Mouse (Mus musculus): ENCODE results near the gene B4galt4. TPM values are rescaled to one million over a fixed set of nuclear protein-coding genes. Genes with fewer than 3 reads are reported as not detected.
"Not testable (repeated sequence)": the region's sequence is repeated elsewhere in the genome, so short reads cannot be mapped to it uniquely, and the experiment has no call there.

Gene B4galt4
- polyA plus RNA-seq, 1 experiment, result 18.0 TPM

DNA sequence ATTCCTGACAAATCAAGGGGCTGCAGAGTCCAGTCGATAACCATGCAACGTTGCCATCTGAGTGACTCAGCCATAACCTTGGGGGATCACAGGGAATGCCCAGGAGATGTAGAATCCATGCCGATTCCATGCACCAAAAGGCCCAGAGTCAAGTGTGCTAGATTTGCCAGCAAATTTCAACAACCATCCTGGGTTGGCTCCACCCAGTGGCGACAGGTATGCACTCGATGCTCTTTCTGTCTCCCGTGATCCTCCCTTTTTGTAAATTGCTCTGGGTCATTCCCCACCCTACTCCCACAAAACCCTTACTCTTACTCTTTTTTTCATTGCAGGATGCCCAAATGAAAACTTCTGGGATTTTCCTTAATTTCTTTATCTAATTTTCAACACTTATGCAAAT is 34.3 kb downstream of the B4galt4 start:
- TF ChIP-seq CTCF (IDR thresholded peaks at IDR 0.05; ENCODE audit: insufficient read depth, low read length), result 0 out of 2 replicates have a peak, but pooled peaks have one; percentile 17
- no peak for TF ChIP-seq POLR2A (IDR thresholded peaks at IDR 0.05; ENCODE audit: borderline replicate concordance, extremely low read depth, low read depth, low read length)
- Histone ChIP-seq H3K4me1 (ENCODE audit: control insufficient read depth, insufficient read depth, low read length) (peaks cover 3% of the 10 kb centered on the region), H3K4me3 (replicated peaks; ENCODE audit: extremely low read depth, low read depth, low read length) (no peak overlapping the region)
- WGBS, result 70% methylated on average over 6 of the region's 6 CpGs
- DNase-seq, result no peak

DNA sequence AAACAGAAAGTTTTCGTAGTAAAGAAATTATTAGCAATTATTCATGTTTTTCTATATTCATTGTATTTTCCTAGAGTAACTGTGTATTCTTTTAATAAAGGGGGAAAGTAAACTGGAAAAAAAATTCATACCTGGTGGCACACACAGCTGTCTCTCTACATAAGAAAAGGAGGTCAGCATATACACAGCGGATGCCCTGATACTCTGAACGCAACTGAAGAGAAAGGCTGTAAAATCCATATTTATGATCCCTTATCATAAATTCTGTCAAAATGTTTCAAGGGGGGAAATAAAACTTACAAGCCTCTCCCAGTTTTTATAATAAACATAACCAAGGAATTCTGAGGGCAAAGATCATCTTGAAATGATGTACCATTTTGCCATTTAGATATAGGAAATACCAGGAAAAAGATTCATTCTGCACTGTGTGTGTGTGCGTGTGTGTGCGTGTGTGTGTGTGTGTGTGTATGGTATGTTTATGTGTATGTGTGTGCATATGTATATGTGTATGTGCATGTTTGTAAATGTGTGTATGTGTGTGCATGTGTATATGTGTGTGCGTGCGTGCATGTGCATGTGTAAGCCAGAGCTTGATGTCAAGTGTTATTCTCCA is 39.0 kb downstream of the B4galt4 start:
- WGBS, result 97% methylated on average over 7 of the region's 7 CpGs
- no peak for TF ChIP-seq CTCF (IDR thresholded peaks at IDR 0.05; ENCODE audit: insufficient read depth, low read length)
- no peak for TF ChIP-seq POLR2A (IDR thresholded peaks at IDR 0.05; ENCODE audit: borderline replicate concordance, extremely low read depth, low read depth, low read length)
- no peaks in the 10 kb centered on the region for H3K4me1 ChIP-seq (ENCODE audit: control insufficient read depth, insufficient read depth, low read length)
- DNase-seq, result no peak
- H3K4me3 ChIP-seq (replicated peaks; ENCODE audit: extremely low read depth, low read depth, low read length), result no peak overlapping the region

DNA sequence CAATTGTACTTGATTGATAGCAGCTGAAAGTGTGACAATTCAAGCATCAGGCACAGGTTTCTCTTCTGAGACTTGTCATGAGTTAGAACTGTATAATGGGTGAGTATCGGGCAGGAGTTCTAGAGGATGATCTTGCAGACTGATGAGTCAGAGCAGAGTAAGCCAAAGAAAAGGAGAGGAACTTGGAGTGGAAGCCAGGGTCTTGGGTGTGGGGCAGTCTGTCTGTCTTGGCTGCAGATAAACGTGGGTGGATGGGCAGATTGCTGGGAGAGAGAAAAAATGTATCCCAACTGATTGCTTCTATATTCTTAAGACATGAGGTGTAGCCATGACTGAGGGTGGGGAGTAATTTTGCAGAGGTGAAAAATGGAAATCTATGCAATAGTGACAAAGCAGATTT is 39.9 kb downstream of the B4galt4 start:
- TF ChIP-seq CTCF (IDR thresholded peaks at IDR 0.05; ENCODE audit: insufficient read depth, low read length) (no peak), POLR2A (IDR thresholded peaks at IDR 0.05; ENCODE audit: borderline replicate concordance, extremely low read depth, low read depth, low read length) (no peak)
- WGBS, result 45% methylated on average over 2 of the region's 2 CpGs
- H3K4me1 ChIP-seq (ENCODE audit: control insufficient read depth, insufficient read depth, low read length), result no peaks in the 10 kb centered on the region
- no peak for DNase-seq
- no peak overlapping the region for H3K4me3 ChIP-seq (replicated peaks; ENCODE audit: extremely low read depth, low read depth, low read length)

DNA sequence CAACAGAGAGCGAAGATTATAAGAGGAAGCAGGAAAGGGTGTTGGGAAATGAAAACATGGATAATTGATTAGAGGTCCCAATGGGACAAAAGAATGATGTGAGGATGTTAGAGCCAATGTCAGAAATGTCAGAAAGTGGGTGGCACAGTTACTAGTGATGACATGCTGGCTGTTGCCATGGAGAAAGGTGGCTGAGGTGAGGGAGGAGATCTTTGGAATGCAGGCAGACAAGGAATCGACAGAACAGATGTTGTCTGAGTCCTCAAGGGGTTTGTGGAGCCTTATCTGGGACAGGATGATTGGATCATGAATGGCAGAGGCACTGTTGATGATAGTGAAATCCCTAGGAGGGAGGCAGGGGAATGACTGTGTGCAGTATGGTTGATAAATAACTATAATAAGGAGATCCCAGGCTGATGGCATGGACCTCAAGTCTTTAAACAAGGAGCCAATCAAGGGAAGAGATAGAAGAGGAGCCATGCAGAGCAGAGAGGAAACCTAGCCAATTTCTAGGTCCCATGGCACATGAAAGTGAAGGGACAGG is 40.5 kb downstream of the B4galt4 start:
- WGBS, result 46% methylated on average over 2 of the region's 2 CpGs
- H3K4me1 ChIP-seq (ENCODE audit: control insufficient read depth, insufficient read depth, low read length), result no peaks in the 10 kb centered on the region
- no peak for TF ChIP-seq CTCF (IDR thresholded peaks at IDR 0.05; ENCODE audit: insufficient read depth, low read length)
- TF ChIP-seq POLR2A (IDR thresholded peaks at IDR 0.05; ENCODE audit: borderline replicate concordance, extremely low read depth, low read depth, low read length), result no peak
- no peak for DNase-seq
- H3K4me3 ChIP-seq (replicated peaks; ENCODE audit: extremely low read depth, low read depth, low read length), result no peak overlapping the region

DNA sequence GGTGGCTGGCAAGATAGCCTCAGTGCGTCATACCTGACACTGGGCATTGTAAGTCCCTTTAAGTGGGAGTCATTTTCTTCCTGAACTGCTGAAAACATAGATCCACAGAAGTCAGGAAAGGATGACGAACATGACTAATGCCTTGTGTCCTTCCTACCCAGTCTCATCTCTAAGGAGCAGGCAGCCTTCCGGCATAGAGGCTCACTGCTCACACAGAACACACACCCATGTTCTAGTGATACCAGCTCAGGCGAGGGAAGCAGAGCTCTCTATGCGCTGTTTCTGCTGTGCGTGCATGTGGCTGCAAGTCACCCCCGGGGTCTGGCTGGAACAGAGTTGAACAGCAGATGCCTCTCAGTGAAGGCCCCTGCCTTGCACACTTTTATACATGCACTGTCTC is 43.2 kb downstream of the B4galt4 start:
- Histone ChIP-seq H3K4me1 (ENCODE audit: control insufficient read depth, insufficient read depth, low read length) (0 out of 2 replicates have a peak, but pooled peaks cover 2% of the 10 kb centered on the region), H3K4me3 (replicated peaks; ENCODE audit: extremely low read depth, low read depth, low read length) (no peak overlapping the region)
- 78% methylated on average over 7 of the region's 7 CpGs for WGBS
- DNase-seq, result no peak
- TF ChIP-seq CTCF (IDR thresholded peaks at IDR 0.05; ENCODE audit: insufficient read depth, low read length), result no peak

DNA sequence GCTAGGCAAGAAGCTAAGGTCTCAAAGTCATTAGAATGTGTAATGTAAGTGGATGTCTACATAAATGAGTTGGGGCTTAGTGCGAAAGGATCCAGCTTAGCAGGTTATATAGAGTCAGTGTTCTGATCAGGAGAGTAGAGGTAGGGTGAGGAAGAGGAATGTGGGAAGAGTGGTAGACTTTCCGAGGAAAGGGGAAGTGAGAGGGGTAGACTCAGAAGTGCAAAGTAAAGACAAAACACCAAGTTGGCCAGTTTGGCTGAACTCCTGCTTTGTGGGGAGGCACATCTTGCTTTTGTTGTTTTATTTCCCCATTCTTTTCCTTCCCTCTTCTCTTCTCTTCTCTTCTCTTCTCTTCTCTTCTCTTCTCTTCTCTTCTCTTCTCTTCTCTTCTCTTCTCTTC is 47.0 kb downstream of the B4galt4 start:
- no peak for DNase-seq
- H3K4me1 ChIP-seq (ENCODE audit: control insufficient read depth, insufficient read depth, low read length), result 0 out of 2 replicates have a peak, but pooled peaks cover 2% of the 10 kb centered on the region
- H3K4me3 ChIP-seq (replicated peaks; ENCODE audit: extremely low read depth, low read depth, low read length), result no peak overlapping the region
- no peak for TF ChIP-seq POLR2A (IDR thresholded peaks at IDR 0.05; ENCODE audit: borderline replicate concordance, extremely low read depth, low read depth, low read length)
- no peak for TF ChIP-seq CTCF (IDR thresholded peaks at IDR 0.05; ENCODE audit: insufficient read depth, low read length)
- WGBS, result 72% methylated on average over 2 of the region's 2 CpGs

DNA sequence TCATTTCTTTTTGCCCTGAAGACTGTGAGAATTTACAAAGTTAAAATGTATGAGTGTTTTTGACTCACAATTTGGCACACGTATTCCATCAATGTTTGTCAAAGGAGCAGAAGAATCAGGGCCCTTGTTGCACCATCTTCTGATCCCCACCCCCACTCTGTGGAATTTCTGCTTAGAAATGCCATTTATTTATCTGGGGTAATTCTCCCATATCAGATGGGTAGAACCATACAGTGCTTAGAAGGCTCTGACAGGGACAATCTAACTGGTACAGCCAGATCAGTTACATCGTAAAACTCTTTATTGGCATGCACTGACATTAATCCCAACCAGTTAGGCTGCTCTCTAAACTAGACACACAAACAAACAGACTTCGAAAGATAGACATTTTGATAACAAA is 47.9 kb downstream of the B4galt4 start:
- TF ChIP-seq POLR2A (IDR thresholded peaks at IDR 0.05; ENCODE audit: borderline replicate concordance, extremely low read depth, low read depth, low read length) (no peak), CTCF (IDR thresholded peaks at IDR 0.05; ENCODE audit: insufficient read depth, low read length) (no peak)
- 62% methylated on average over 3 of the region's 3 CpGs for WGBS
- Histone ChIP-seq H3K4me3 (replicated peaks; ENCODE audit: extremely low read depth, low read depth, low read length) (no peak overlapping the region), H3K4me1 (ENCODE audit: control insufficient read depth, insufficient read depth, low read length) (0 out of 2 replicates have a peak, but pooled peaks cover 2% of the 10 kb centered on the region)
- no peak for DNase-seq

DNA sequence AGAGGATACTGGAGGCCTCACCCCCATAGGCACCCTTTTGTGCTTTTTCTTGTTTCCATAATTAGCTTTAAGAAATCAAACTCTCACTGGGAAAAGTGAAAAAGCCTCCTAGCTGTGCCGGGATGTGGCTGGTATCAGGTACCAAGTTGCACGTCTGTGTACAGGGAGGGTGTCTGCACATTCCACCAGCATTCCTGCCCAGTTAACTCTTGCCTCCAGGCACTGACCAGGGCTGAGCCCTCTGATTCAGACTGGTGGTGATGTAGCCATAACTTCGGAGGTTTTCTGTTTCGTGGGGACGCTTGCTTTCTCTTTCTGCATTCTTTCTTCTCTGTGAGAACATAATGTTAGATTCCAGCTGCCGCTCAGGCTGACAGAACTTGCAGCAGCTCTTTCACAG is 51.1 kb downstream of the B4galt4 start:
- Histone ChIP-seq H3K4me3 (replicated peaks; ENCODE audit: extremely low read depth, low read depth, low read length) (no peak overlapping the region), H3K4me1 (ENCODE audit: control insufficient read depth, insufficient read depth, low read length) (0 out of 2 replicates have a peak, but pooled peaks cover 2% of the 10 kb centered on the region)
- TF ChIP-seq POLR2A (IDR thresholded peaks at IDR 0.05; ENCODE audit: borderline replicate concordance, extremely low read depth, low read depth, low read length), result no peak
- no peak for TF ChIP-seq CTCF (IDR thresholded peaks at IDR 0.05; ENCODE audit: insufficient read depth, low read length)
- 48% methylated on average over 6 of the region's 6 CpGs for WGBS
- DNase-seq, result no peak

DNA sequence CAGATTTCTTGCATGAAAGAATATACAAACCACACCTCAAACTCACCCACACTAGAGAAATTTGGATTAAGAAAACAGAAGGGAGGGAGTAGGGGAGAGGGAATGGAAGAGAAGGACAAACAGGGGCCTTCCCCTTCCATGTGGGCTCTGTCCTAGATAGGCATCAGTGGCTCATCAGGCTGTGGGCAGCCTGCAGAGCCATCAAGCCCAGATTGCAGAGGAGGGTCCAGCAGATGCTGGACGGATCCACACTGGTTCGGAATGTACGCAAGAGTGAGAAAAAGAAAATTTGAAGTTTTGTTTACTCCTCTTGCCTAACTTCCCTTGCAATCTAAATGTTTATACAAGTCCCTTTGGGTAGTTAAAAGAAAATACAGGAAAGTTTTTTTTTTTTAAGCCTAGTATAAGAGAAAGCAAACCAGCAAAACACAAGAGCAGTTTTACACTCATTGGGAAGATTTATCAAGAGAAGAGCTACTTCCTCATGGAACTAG is 56.9 kb downstream of the B4galt4 start:
- no peak for TF ChIP-seq POLR2A (IDR thresholded peaks at IDR 0.05; ENCODE audit: borderline replicate concordance, extremely low read depth, low read depth, low read length)
- no peak for TF ChIP-seq CTCF (IDR thresholded peaks at IDR 0.05; ENCODE audit: insufficient read depth, low read length)
- H3K4me1 ChIP-seq (ENCODE audit: control insufficient read depth, insufficient read depth, low read length), result no peaks in the 10 kb centered on the region; the same call in 1 of the 2 replicates
- H3K4me3 ChIP-seq (replicated peaks; ENCODE audit: extremely low read depth, low read depth, low read length), result peak overlapping the region; percentile 36
- no peak for DNase-seq
- 46% methylated on average over 3 of the region's 3 CpGs for WGBS

DNA sequence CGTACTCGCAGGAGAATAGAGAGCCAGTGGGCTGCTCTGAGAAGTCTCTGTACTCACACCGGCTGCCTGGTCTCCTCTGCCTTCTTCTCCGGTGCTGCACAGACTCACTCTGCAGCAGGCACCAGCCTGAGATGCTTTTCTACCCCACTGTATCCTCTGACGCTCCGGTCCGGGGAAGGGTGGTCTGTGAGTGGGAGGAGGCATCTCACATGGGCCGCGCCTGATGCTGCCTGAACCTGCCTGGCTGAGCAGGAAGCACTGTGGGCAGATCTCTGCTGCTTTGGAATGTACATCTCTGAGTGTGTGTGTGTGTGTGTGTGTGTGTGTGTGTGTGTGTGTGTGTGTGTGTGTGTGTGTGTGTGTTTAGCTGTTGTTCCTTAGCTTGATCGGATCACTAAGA is 58.0 kb downstream of the B4galt4 start, which contains the start of gene Upk1b:
Gene Upk1b (minus strand): TSS at position 238 of the 400 bp plus-strand sequence.
- 28% methylated on average over 10 of the region's 10 CpGs for whole genome bisulfite sequencing
- Histone ChIP-seq H3K4me3 (replicated peaks; ENCODE audit: extremely low read depth, low read depth, low read length) (peak within 1 kb of the TSS; percentile 32), H3K4me1 (ENCODE audit: control insufficient read depth, insufficient read depth, low read length) (no peaks in the 10 kb centered on the region; the same call in 1 of the 2 replicates)
- TF ChIP-seq POLR2A (IDR thresholded peaks at IDR 0.05; ENCODE audit: borderline replicate concordance, extremely low read depth, low read depth, low read length), result peak; percentile 53; the same call in 1 of the 2 replicates
- TF ChIP-seq CTCF (IDR thresholded peaks at IDR 0.05; ENCODE audit: insufficient read depth, low read length), result no peak
- no peak for DNase-seq

DNA sequence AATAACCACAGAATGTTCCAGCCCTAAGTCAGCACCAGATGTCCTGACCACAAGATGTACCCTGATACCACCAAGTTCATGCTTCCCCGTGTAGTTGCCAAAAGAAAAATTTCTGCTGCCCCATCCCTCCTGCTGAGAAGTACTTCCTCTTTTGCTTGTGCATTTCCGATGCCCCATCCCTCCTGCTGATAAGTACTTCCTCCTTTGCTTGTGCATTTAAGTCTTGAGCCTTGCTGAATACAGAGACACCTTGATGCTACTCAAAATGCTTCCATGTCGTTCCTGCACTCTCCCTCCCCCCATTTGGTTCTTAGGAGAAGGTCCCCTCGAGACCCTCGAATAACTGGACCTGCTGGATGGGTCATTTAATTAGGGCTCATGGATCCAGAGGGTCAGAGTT is 65.7 kb downstream of the B4galt4 start:
- not testable (repeated sequence) for H3K4me1 ChIP-seq (ENCODE audit: control insufficient read depth, insufficient read depth, low read length); H3K4me3 ChIP-seq (replicated peaks; ENCODE audit: extremely low read depth, low read depth, low read length); DNase-seq
- WGBS, result 91% methylated on average over 5 of the region's 5 CpGs
